Mouse (Mus musculus): ENCODE results near the gene Fgfr2. TPM values are rescaled to one million over a fixed set of nuclear protein-coding genes. Genes with fewer than 3 reads are reported as not detected.

The Fgfr2 gene
- total and polyA plus RNA-seq, 3 experiments = 47.1 to 245 (median 178) TPM

GRCm38 (mm10) chr7:132576891-132577290 lies 546.3 kb downstream of the Fgfr2 start:
- peak; percentile 42 for DNase-seq

- DNase-seq = peak; percentile 97
These were observed 547.0 kb downstream of the Fgfr2 start, which contains the start of gene Oat for GRCm38 (mm10) chr7:132576116-132576650. Oat (minus strand) TSS chr7:132576398.

- peak; percentile 85 for DNase-seq
These were observed 547.5 kb downstream of the Fgfr2 start for GRCm38 (mm10) chr7:132575623-132576022.

GRCm38 (mm10) chr7:132574646-132575045 lies 548.5 kb downstream of the Fgfr2 start:
- no peak for DNase-seq

- no peak for DNase-seq
These were observed 549.9 kb downstream of the Fgfr2 start for GRCm38 (mm10) chr7:132573205-132573604.

GRCm38 (mm10) chr7:132572738-132573137 lies 550.4 kb downstream of the Fgfr2 start:
- DNase-seq = no peak

GRCm38 (mm10) chr7:132571481-132571880 lies 551.7 kb downstream of the Fgfr2 start:
- DNase-seq = peak; percentile 44

- no peak for DNase-seq
These were observed 553.1 kb downstream of the Fgfr2 start for GRCm38 (mm10) chr7:132570071-132570470.

GRCm38 (mm10) chr7:132568817-132569216 lies 554.3 kb downstream of the Fgfr2 start:
- DNase-seq = no peak

GRCm38 (mm10) chr7:132565831-132566230 lies 557.3 kb downstream of the Fgfr2 start:
- no peak for DNase-seq

- no peak for DNase-seq
These were observed 563.9 kb downstream of the Fgfr2 start for GRCm38 (mm10) chr7:132559138-132559766.

GRCm38 (mm10) chr7:132558141-132558736 lies 564.9 kb downstream of the Fgfr2 start:
- DNase-seq = no peak

GRCm38 (mm10) chr7:132556575-132556974 lies 566.6 kb downstream of the Fgfr2 start:
- DNase-seq = no peak

GRCm38 (mm10) chr7:132555911-132556310 lies 567.2 kb downstream of the Fgfr2 start:
- no peak for DNase-seq

- no peak for DNase-seq
These were observed 569.1 kb downstream of the Fgfr2 start for GRCm38 (mm10) chr7:132554091-132554490.

GRCm38 (mm10) chr7:132551351-132552126 lies 571.6 kb downstream of the Fgfr2 start:
- DNase-seq = peak; percentile 96

- no peak for DNase-seq
These were observed 576.0 kb downstream of the Fgfr2 start for GRCm38 (mm10) chr7:132547126-132547525.

- no peak for DNase-seq
These were observed 580.7 kb downstream of the Fgfr2 start for GRCm38 (mm10) chr7:132542427-132542826.

- DNase-seq = no peak
These were observed 581.6 kb downstream of the Fgfr2 start for GRCm38 (mm10) chr7:132541566-132541965.

GRCm38 (mm10) chr7:132540597-132540996 lies 582.6 kb downstream of the Fgfr2 start:
- DNase-seq = no peak

- no peak for DNase-seq
These were observed 593.9 kb downstream of the Fgfr2 start for GRCm38 (mm10) chr7:132529206-132529605.

GRCm38 (mm10) chr7:132513419-132513982 lies 609.6 kb downstream of the Fgfr2 start:
- DNase-seq = no peak

Measured in adrenal gland, adult 2 months (tissue).